In genomic region chr11:68819226-68819805, GRCm38 (mm10) we compare ENCODE assay signal across 26 mouse cellular contexts. TPM values are rescaled to one million over a fixed set of nuclear protein-coding genes. Genes with fewer than 3 reads are reported as not detected.
DNase-seq lines count a peak whose midpoint lies in the region; ATAC-seq and TF ChIP-seq lines count a peak whose summit lies in the region.
"Had no signal": no experiment of that assay in that cellular context is flagged by ENCODE, and none has a peak within 500 bp of the region (broad histone marks: within the 10 kb centered on the region; RNA-seq: fewer than 3 reads in every experiment).

No protein-coding gene starts in this region.

- no peak overlapping the region for H3K27ac ChIP-seq in forebrain, embryonic 11.5 days (ENCODE audit: low read depth, low read length)
- no peak overlapping the region for H3K27ac ChIP-seq in forebrain, embryonic 16.5 days (ENCODE audit: low read length)
- H3K27ac ChIP-seq in layer of hippocampus, adult 2 months, result peak overlapping the region; percentile 18; the same call in 1 of the 2 replicates
- H3K27ac ChIP-seq: embryonic facial prominence, embryonic 10.5 days; forebrain, embryonic 13.5 days; hindbrain, embryonic 15.5 days; kidney, embryonic 15.5 days; liver, embryonic 15.5 days; midbrain, embryonic 15.5 days had no signal

- ATAC-seq in forebrain, embryonic 11.5 days (replicated peaks; ENCODE audit: low FRiP score), result no peak
- no peak for ATAC-seq in forebrain, embryonic 16.5 days
- ATAC-seq: forebrain, embryonic 13.5 days; inflammation-experienced regulatory T-cells, adult 6 months; midbrain, embryonic 15.5 days had no signal

- peaks cover 9% of the 10 kb centered on the region for H3K36me3 ChIP-seq in forebrain, embryonic 11.5 days (ENCODE audit: control insufficient read depth, insufficient read depth, low read length)
- H3K36me3 ChIP-seq in forebrain, embryonic 16.5 days (ENCODE audit: control insufficient read depth, insufficient read depth), result peaks cover 37% of the 10 kb centered on the region

- no peak overlapping the region for H3K4me2 ChIP-seq in forebrain, embryonic 11.5 days (ENCODE audit: low read depth, low read length, severe bottlenecking)
- H3K4me2 ChIP-seq in forebrain, embryonic 16.5 days (ENCODE audit: low read length), result no peak overlapping the region
- H3K4me2 ChIP-seq: embryonic facial prominence, embryonic 15.5 days; forebrain, embryonic 13.5 days; heart, embryonic 12.5 days; hindbrain, embryonic 15.5 days; kidney, embryonic 15.5 days; liver, embryonic 15.5 days; lung, embryonic 14.5 days; midbrain, embryonic 15.5 days had no signal

- 93% methylated on average over 14 of the region's 14 CpGs for WGBS in forebrain, embryonic 11.5 days
- 82% methylated on average over 14 of the region's 14 CpGs for WGBS in forebrain, embryonic 16.5 days

- peak; percentile 44 for DNase-seq in forebrain, embryonic 11.5 days (ENCODE audit: low spot score)
- no peak for DNase-seq in layer of hippocampus, adult 2 months (ENCODE audit: low spot score in 2 of 2)
- DNase-seq in layer of hippocampus, postnatal 36 days, result no peak
- DNase-seq in cerebellum, adult 18-20 months, result peak; percentile 57 to 59
- peak; percentile 15 to 29 for DNase-seq in cerebellum, postnatal 10 days
- no peak for DNase-seq in spleen, adult 18-20 months
- DNase-seq in kidney, adult 8-10 months, result no peak
- DNase-seq: adrenal gland, postnatal 14 days; gastrocnemius, postnatal 10 days; heart, postnatal 4 days; kidney, adult 11 months; kidney, postnatal 36 days; lung, embryonic 14.5 days; lung, postnatal 14 days; right cerebral cortex, postnatal 25 days; thymus, postnatal 25 days had no signal

- no peak overlapping the region for H3K9ac ChIP-seq in forebrain, embryonic 11.5 days (ENCODE audit: low read length)
- no peak overlapping the region for H3K9ac ChIP-seq in forebrain, embryonic 16.5 days (replicated peaks; ENCODE audit: low read depth, low read length)
- H3K9ac ChIP-seq: embryonic facial prominence, embryonic 15.5 days; forebrain, embryonic 13.5 days; heart, embryonic 12.5 days; hindbrain, embryonic 15.5 days; kidney, embryonic 15.5 days; liver, embryonic 15.5 days; lung, embryonic 14.5 days; midbrain, embryonic 15.5 days had no signal

- no peaks in the 10 kb centered on the region for H3K27me3 ChIP-seq in forebrain, embryonic 11.5 days (ENCODE audit: control insufficient read depth, insufficient read depth, low read length)
- no peaks in the 10 kb centered on the region for H3K27me3 ChIP-seq in forebrain, embryonic 16.5 days (replicated peaks; ENCODE audit: control insufficient read depth, insufficient read depth, low read length)
- H3K27me3 ChIP-seq: embryonic facial prominence, embryonic 15.5 days; forebrain, embryonic 13.5 days; heart, embryonic 12.5 days; hindbrain, embryonic 15.5 days; kidney, embryonic 15.5 days; liver, embryonic 15.5 days; midbrain, embryonic 15.5 days had no signal

- TF ChIP-seq CTCF in layer of hippocampus, adult 2 months (conservative IDR thresholded peaks at IDR 0.05), result no peak

- no peaks in the 10 kb centered on the region for H3K4me1 ChIP-seq in forebrain, embryonic 11.5 days (replicated peaks; ENCODE audit: control insufficient read depth, insufficient read depth, low read length)
- no peaks in the 10 kb centered on the region for H3K4me1 ChIP-seq in forebrain, embryonic 16.5 days (replicated peaks; ENCODE audit: control insufficient read depth, insufficient read depth, low read length)
- H3K4me1 ChIP-seq: embryonic facial prominence, embryonic 10.5 days; embryonic facial prominence, embryonic 15.5 days; forebrain, embryonic 13.5 days; heart, embryonic 12.5 days; hindbrain, embryonic 15.5 days; kidney, embryonic 15.5 days; liver, embryonic 15.5 days; midbrain, embryonic 15.5 days had no signal

- H3K4me3 ChIP-seq in forebrain, embryonic 11.5 days (ENCODE audit: low read depth, low read length), result no peak overlapping the region
- no peak overlapping the region for H3K4me3 ChIP-seq in forebrain, embryonic 16.5 days (replicated peaks; ENCODE audit: low read length)
- H3K4me3 ChIP-seq in layer of hippocampus, adult 2 months, result no peak overlapping the region
- H3K4me3 ChIP-seq: embryonic facial prominence, embryonic 10.5 days; embryonic facial prominence, embryonic 15.5 days; forebrain, embryonic 13.5 days; heart, embryonic 12.5 days; hindbrain, embryonic 15.5 days; kidney, embryonic 15.5 days; liver, embryonic 15.5 days; midbrain, embryonic 15.5 days had no signal

- H3K9me3 ChIP-seq in forebrain, embryonic 11.5 days (ENCODE audit: control insufficient read depth, low read length), result no peaks in the 10 kb centered on the region
- H3K9me3 ChIP-seq in forebrain, embryonic 16.5 days (ENCODE audit: control insufficient read depth, low read length), result no peaks in the 10 kb centered on the region
- H3K9me3 ChIP-seq: embryonic facial prominence, embryonic 10.5 days; embryonic facial prominence, embryonic 15.5 days; forebrain, embryonic 13.5 days; heart, embryonic 12.5 days; hindbrain, embryonic 15.5 days; kidney, embryonic 15.5 days; liver, embryonic 15.5 days; midbrain, embryonic 15.5 days had no signal

RNA-seq across cellular contexts. Expression of gene Ndel1, which starts 52.3 kb away (rescaled TPM):
- polyA plus RNA-seq in forebrain, embryonic 11.5 days (2014; fragmentation: Nextera tagmentation; extraction: Ambion mirVana), result 46.9 and 51.2 TPM in 2 replicates
- polyA plus RNA-seq in forebrain, embryonic 16.5 days (2015; fragmentation: Nextera tagmentation; extraction: Ambion mirVana), result 96.8 and 100 TPM in 2 replicates
- 10 to 100 TPM; 81.1 to 96.3 TPM for total RNA-seq in layer of hippocampus, adult 2 months (2021)
- 10 to 100 TPM; 90.5 to 93.2 TPM for total RNA-seq in layer of hippocampus, postnatal 36 days (2021)

Comparison
In these comparisons a context has a peak if more than half of its experiments do, and no peak if none do; other contexts are left out.
1. DNase-seq: peak in forebrain, embryonic 11.5 days (single experiment), cerebellum, adult 18-20 months (2 of 2) and cerebellum, postnatal 10 days (2 of 2); none in layer of hippocampus, adult 2 months (0 of 2), layer of hippocampus, postnatal 36 days (0 of 2), spleen, adult 18-20 months (0 of 2) and kidney, adult 8-10 months (0 of 2).